Mouse (Mus musculus): ENCODE results near the gene Plch1. TPM values are rescaled to one million over a fixed set of nuclear protein-coding genes. Genes with fewer than 3 reads are reported as not detected.

The Plch1 gene
- polyA plus RNA-seq, 1 experiment from 2014 or later, result 0.09 TPM

- no peak overlapping the region for H3K4me2 ChIP-seq
- DNase-seq, result no peak
- H3K4me1 ChIP-seq (replicated peaks), result no peaks in the 10 kb centered on the region
- no peak overlapping the region for H3K27ac ChIP-seq
- H3K9me3 ChIP-seq (replicated peaks), result 0 out of 2 replicates have a peak, but pooled peaks cover 3% of the 10 kb centered on the region
- no peak overlapping the region for H3K9ac ChIP-seq
- 43% methylated on average over 3 of the region's 3 CpGs for WGBS (ENCODE audit: insufficient replicate concordance)
- H3K36me3 ChIP-seq, result no peaks in the 10 kb centered on the region
- no peak overlapping the region for H3K4me3 ChIP-seq (replicated peaks)
- no peaks in the 10 kb centered on the region for H3K27me3 ChIP-seq
- no peak for ATAC-seq (ENCODE audit: low read depth)
Observed at GRCm38 (mm10) chr3:63665307-63665706, 234.0 kb downstream of the Plch1 start.

- 67% methylated on average over 6 of the region's 6 CpGs for WGBS (ENCODE audit: insufficient replicate concordance)
- ATAC-seq (ENCODE audit: low read depth), result no peak
Observed at GRCm38 (mm10) chr3:63664575-63665243, 234.6 kb downstream of the Plch1 start.

More at GRCm38 (mm10) chr3:63664575-63665243, 234.6 kb downstream of the Plch1 start:
- Histone ChIP-seq H3K9me3 (replicated peaks) (0 out of 2 replicates have a peak, but pooled peaks cover 3% of the 10 kb centered on the region), H3K4me3 (replicated peaks) (no peak overlapping the region), H3K4me2 (no peak overlapping the region), H3K9ac (no peak overlapping the region), H3K27ac (no peak overlapping the region), H3K4me1 (replicated peaks) (no peaks in the 10 kb centered on the region), H3K27me3 (no peaks in the 10 kb centered on the region), H3K36me3 (no peaks in the 10 kb centered on the region)
- no peak for DNase-seq

Other genes with a start within 250 kb of the Plch1 start
- 2.2 and 2.3 TPM in 2 replicates for gene E130311K13Rik, start 30.0 kb upstream of the Plch1 start, polyA plus RNA-seq (2015; fragmentation: Nextera tagmentation; extraction: Ambion mirVana)
- gene Slc33a1, start 65.3 kb upstream of the Plch1 start, polyA plus RNA-seq (2015; fragmentation: Nextera tagmentation; extraction: Ambion mirVana), result 10.2 and 13.1 TPM in 2 replicates
- 29.9 and 35.2 TPM in 2 replicates for gene Gmps, start 76.6 kb upstream of the Plch1 start, polyA plus RNA-seq (2015; fragmentation: Nextera tagmentation; extraction: Ambion mirVana)
- not detected in 2 replicates for gene Vmn2r1, start 182.1 kb upstream of the Plch1 start, polyA plus RNA-seq (2015; fragmentation: Nextera tagmentation; extraction: Ambion mirVana)
- not detected in 2 replicates for gene Vmn2r2, start 242.5 kb upstream of the Plch1 start, polyA plus RNA-seq (2015; fragmentation: Nextera tagmentation; extraction: Ambion mirVana)